Mouse (Mus musculus) CH12.LX (cell line): ENCODE data around the gene Ptms. TPM values are rescaled to one million over a fixed set of nuclear protein-coding genes. Genes with fewer than 3 reads are reported as not detected.
A peak's percentile ranks its signal among the peaks of the same experiment; 100 is the strongest.

Experiments
- DNase-seq: peaks from one replicate; pipeline ENCODE4 v3.0.0-alpha.2; 2013; ENCODE audit errors: extremely low read depth
- H3K27ac ChIP-seq: 2 replicates; pipeline ENCODE4 v1.5.1; 2012; ENCODE audit warnings: low read depth, mild to moderate bottlenecking, control low read depth, moderate library complexity; ENCODE audit not compliant: insufficient read depth
- H3K27me3 ChIP-seq: replicated peaks from 2 replicates; pipeline ENCODE3; 2012; ENCODE audit warnings: inconsistent platforms
- H3K36me3 ChIP-seq, 2 experiments: replicated peaks in 1 of 2; 2 replicates each; pipeline versions ENCODE3 to v1.6.1; 2012; ENCODE audit warnings: inconsistent platforms in 1 of 2, low read length in 1 of 2, mild to moderate bottlenecking in 1 of 2, mixed read lengths in 1 of 2, moderate library complexity in 1 of 2; ENCODE audit not compliant: control insufficient read depth in 1 of 2, insufficient read depth in 1 of 2
- H3K4me1 ChIP-seq, 2 experiments: 2 replicates each; pipeline ENCODE4 v1.6.1; 2012; ENCODE audit warnings: inconsistent platforms in 1 of 2, moderate library complexity in 1 of 2; ENCODE audit not compliant: insufficient read depth in 2 of 2, control insufficient read depth in 1 of 2
- H3K4me2 ChIP-seq: 2 replicates; pipeline ENCODE4 v1.6.1; 2012; ENCODE audit warnings: low read depth, mild to moderate bottlenecking, control low read depth; ENCODE audit not compliant: poor library complexity, insufficient read depth, severe bottlenecking
- H3K4me3 ChIP-seq, 3 experiments: fragments of 150-350 bp in 1 of 3; sonication (generic) in 1 of 3; replicated peaks in 1 of 3; 2 replicates each; pipeline versions ENCODE3 to v1.5.1; 2011 to 2012; ENCODE audit warnings: low read depth in 2 of 3, low read length in 2 of 3, mild to moderate bottlenecking in 2 of 3, moderate library complexity in 2 of 3, control low read depth in 1 of 3, improper control_type of control experiment in 1 of 3, inconsistent platforms in 1 of 3, mixed read lengths in 1 of 3; ENCODE audit not compliant: poor library complexity in 1 of 3
- H3K79me2 ChIP-seq: replicated peaks from 2 replicates; pipeline ENCODE4 v1.6.1; 2012; ENCODE audit warnings: mild to moderate bottlenecking, moderate library complexity; ENCODE audit not compliant: control insufficient read depth, poor library complexity, insufficient read depth, severe bottlenecking; ENCODE audit errors: extremely low read depth
- H3K9ac ChIP-seq: 2 replicates; pipeline ENCODE4 v1.6.1; 2012; ENCODE audit warnings: low read depth, mild to moderate bottlenecking, control low read depth, moderate library complexity; ENCODE audit not compliant: insufficient read depth
- H3K9me3 ChIP-seq: replicated peaks from 2 replicates; pipeline ENCODE3; 2012; ENCODE audit warnings: low read length, inconsistent platforms, mixed read lengths
- BHLHE40 ChIP-seq: IDR thresholded peaks from 2 replicates; pipeline ENCODE4 v1.6.1; 2011; ENCODE audit warnings: mild to moderate bottlenecking, low read depth, low read length, improper control_type of control experiment
- CHD2 ChIP-seq: IDR thresholded peaks from 2 replicates; pipeline ENCODE4 v1.6.1; 2011; ENCODE audit warnings: low read length, improper control_type of control experiment
- CTCF ChIP-seq, 2 experiments: IDR thresholded peaks in 1 of 2; conservative IDR thresholded peaks in 1 of 2; 2 replicates each; pipeline ENCODE4 v1.5.1; 2011 to 2012; ENCODE audit warnings: low read depth in 2 of 2, low read length in 2 of 2, improper control_type of control experiment in 1 of 2, inconsistent platforms in 1 of 2, mild to moderate bottlenecking in 1 of 2, moderate library complexity in 1 of 2
- E2F4 ChIP-seq: IDR thresholded peaks from 2 replicates; pipeline ENCODE4 v1.6.1; 2011; ENCODE audit warnings: low read depth, low read length, improper control_type of control experiment; ENCODE audit not compliant: insufficient replicate concordance
- ELF1 ChIP-seq: IDR thresholded peaks from 2 replicates; pipeline ENCODE4 v1.6.1; 2014; ENCODE audit warnings: low read depth, mild to moderate bottlenecking, inconsistent platforms, low read length, improper control_type of control experiment
- GABPA ChIP-seq: IDR thresholded peaks from 2 replicates; pipeline ENCODE4 v1.6.1; 2012; ENCODE audit warnings: low read depth, low read length, improper control_type of control experiment, inconsistent platforms; ENCODE audit not compliant: insufficient replicate concordance
- HCFC1 ChIP-seq: IDR thresholded peaks from 2 replicates; pipeline ENCODE4 v1.6.1; 2012; ENCODE audit warnings: low read depth, mild to moderate bottlenecking, inconsistent platforms, low read length, improper control_type of control experiment
- IRF4 ChIP-seq: IDR thresholded peaks from 2 replicates; pipeline ENCODE4 v1.6.1; 2014; ENCODE audit warnings: low read depth, mild to moderate bottlenecking, inconsistent platforms, low read length, improper control_type of control experiment
- JUN ChIP-seq: IDR thresholded peaks from 2 replicates; pipeline ENCODE4 v1.6.1; 2011; ENCODE audit warnings: low read depth, mild to moderate bottlenecking, low read length, improper control_type of control experiment, moderate library complexity; ENCODE audit not compliant: insufficient read depth
- JUND ChIP-seq: conservative IDR thresholded peaks from 2 replicates; pipeline ENCODE4 v1.6.1; 2011; ENCODE audit warnings: low read depth, low read length, improper control_type of control experiment
- KAT2A ChIP-seq: IDR thresholded peaks from 2 replicates; pipeline ENCODE4 v1.6.1; 2012; ENCODE audit warnings: low read length, improper control_type of control experiment, inconsistent platforms; ENCODE audit not compliant: insufficient replicate concordance
- MEF2A ChIP-seq: IDR thresholded peaks from 2 replicates; pipeline ENCODE4 v1.6.1; 2014; ENCODE audit warnings: low read depth, mild to moderate bottlenecking, inconsistent platforms, low read length, improper control_type of control experiment, borderline replicate concordance
- MXI1 ChIP-seq: IDR thresholded peaks from 2 replicates; pipeline ENCODE4 v1.6.1; 2011; ENCODE audit warnings: mild to moderate bottlenecking, low read depth, low read length, improper control_type of control experiment
- MYC ChIP-seq: IDR thresholded peaks from 2 replicates; pipeline ENCODE4 v1.6.1; 2011; ENCODE audit warnings: low read depth, mild to moderate bottlenecking, improper control_type of control experiment, low read length
- POLR2A ChIP-seq: IDR thresholded peaks from 2 replicates; pipeline ENCODE4 v1.6.1; 2011; ENCODE audit warnings: low read depth, mild to moderate bottlenecking, improper control_type of control experiment, low read length
- RCOR1 ChIP-seq: conservative IDR thresholded peaks from 2 replicates; pipeline ENCODE4 v1.6.1; 2012; ENCODE audit warnings: low read depth, mild to moderate bottlenecking, inconsistent platforms, low read length, improper control_type of control experiment
- SIN3A ChIP-seq: IDR thresholded peaks from 2 replicates; pipeline ENCODE4 v1.6.1; 2012; ENCODE audit warnings: low read length, improper control_type of control experiment, inconsistent platforms
- SMC3 ChIP-seq: IDR thresholded peaks from 2 replicates; pipeline ENCODE4 v1.6.1; 2011; ENCODE audit warnings: low read depth, low read length, improper control_type of control experiment
- TBP ChIP-seq: conservative IDR thresholded peaks from 2 replicates; pipeline ENCODE4 v1.6.1; 2011; ENCODE audit warnings: low read depth, low read length, improper control_type of control experiment
- TCF12 ChIP-seq: IDR thresholded peaks from 2 replicates; pipeline ENCODE4 v1.6.1; 2014; ENCODE audit warnings: low read depth, mild to moderate bottlenecking, inconsistent platforms, low read length, improper control_type of control experiment
- USF1 ChIP-seq: IDR thresholded peaks from 2 replicates; pipeline ENCODE4 v1.6.1; 2014; ENCODE audit warnings: low read depth, mild to moderate bottlenecking, inconsistent platforms, low read length, improper control_type of control experiment
- USF2 ChIP-seq: conservative IDR thresholded peaks from 2 replicates; pipeline ENCODE4 v1.6.1; 2011; ENCODE audit warnings: low read depth, low read length, improper control_type of control experiment
- ZKSCAN1 ChIP-seq: IDR thresholded peaks from 2 replicates; pipeline ENCODE4 v1.6.1; 2012; ENCODE audit warnings: low read depth, inconsistent platforms, low read length, improper control_type of control experiment, borderline replicate concordance
- ZMIZ1 ChIP-seq: IDR thresholded peaks from 2 replicates; pipeline ENCODE4 v1.6.1; 2012; ENCODE audit warnings: low read depth, mild to moderate bottlenecking, inconsistent platforms, low read length, improper control_type of control experiment
- dilution Hi-C: fragments of 300-500 bp; cut with MboI; formaldehyde crosslinking; loops from 2 replicates; pipeline ENCODE4 v1.14.3; 2020; ENCODE audit warnings: low sequenced_read_pairs; ENCODE audit not compliant: extremely low pct_unique_long_range_greater_than_20kb, extremely low pct_ligation_motif_present
- in situ Hi-C: fragments of 300-500 bp; cut with MboI; formaldehyde crosslinking; loops from 3 replicates; pipeline ENCODE4 v1.14.3; 2019; ENCODE audit warnings: low sequenced_read_pairs, low pct_ligation_motif_present, low pct_unique_long_range_greater_than_20kb, mixed read lengths
- polyA plus RNA-seq: library from polyadenylated mRNA; unstranded; fragments of >175 nt; gene quantifications from 2 replicates; pipeline ENCODE4 v1.2.1, GENCODE M21; 2012; ENCODE audit warnings: low read depth; ENCODE audit not compliant: insufficient read length
- total RNA-seq, 2 experiments: library from RNA; depleted of rRNA; stranded (reverse); fragments of 300-350 nt in 1 of 2; fragments of >200 nt in 1 of 2; gene quantifications; 2 replicates each; pipeline ENCODE4 v1.2.3; 2012 to 2014

Gene Ptms
- total and polyA plus RNA-seq, 3 experiments = 7.0 to 99.6 (median 12.8) TPM

DNA sequence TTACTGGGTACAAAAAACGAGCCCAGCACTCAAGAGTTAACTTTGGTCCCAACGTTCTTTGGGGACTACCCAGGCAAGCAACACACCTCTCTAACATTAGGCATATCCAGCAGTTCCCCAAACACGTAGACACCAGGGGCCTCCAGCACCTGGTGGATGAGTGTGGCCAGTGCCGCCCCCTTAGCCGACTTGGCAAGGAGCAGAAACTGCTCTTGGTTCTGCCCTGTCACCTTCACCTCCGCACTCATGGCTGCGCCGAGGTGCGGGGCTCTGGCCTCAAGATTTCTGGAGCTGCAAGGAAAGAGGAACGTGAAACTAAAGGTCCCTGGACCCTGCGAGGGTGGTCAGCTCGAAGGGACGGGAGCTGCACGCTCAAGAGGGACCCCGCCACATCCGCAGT lies 44.7 kb upstream of the Ptms start:
- peak overlapping the region; percentile 69 for H3K27ac ChIP-seq
- dilution Hi-C loops = no loop called here

GRCm38 (mm10) chr6:124961021-124961420 lies 41.1 kb upstream of the Ptms start:
- in situ Hi-C loops = no loop called here
- Histone ChIP-seq H3K27me3 (no peaks in the 10 kb centered on the region), H3K79me2 (peaks cover 20% of the 10 kb centered on the region), H3K36me3 (peaks cover 48 to 72% of the 10 kb centered on the region in 2 experiments), H3K4me2 (no peak overlapping the region), H3K4me1 (peaks cover 0 to 18% of the 10 kb centered on the region in 2 experiments; a peak in 1 of 4 replicates), H3K9ac (no peak overlapping the region), H3K4me3 (no peak overlapping the region), H3K9me3 (no peaks in the 10 kb centered on the region), H3K27ac (no peak overlapping the region)
- DNase-seq = no peak
- dilution Hi-C loops = no loop called here
- TF ChIP-seq BHLHE40 (no peak), KAT2A (no peak), POLR2A (no peak), CTCF (conservative IDR thresholded peaks at IDR 0.05 in 1 of 2, IDR thresholded peaks at IDR 0.05 in 1 of 2; ENCODE audit: low read depth in 2 of 2, low read length in 2 of 2) (no peak), ZMIZ1 (no peak), TCF12 (no peak), USF1 (no peak), SMC3 (no peak), MYC (no peak), SIN3A (no peak), HCFC1 (no peak), MEF2A (no peak)

More for the DNA sequence above, 44.7 kb upstream of the Ptms start:
- Histone ChIP-seq H3K79me2 (peaks cover 26% of the 10 kb centered on the region), H3K4me2 (peak overlapping the region; percentile 65), H3K4me1 (peaks cover 2 to 28% of the 10 kb centered on the region in 2 experiments; a peak in 3 of 4 replicates), H3K9me3 (peaks cover 8% of the 10 kb centered on the region), H3K9ac (peak overlapping the region; percentile 73), H3K36me3 (peaks cover 26 to 58% of the 10 kb centered on the region in 2 experiments), H3K27me3 (no peaks in the 10 kb centered on the region), H3K4me3 (peak overlapping the region; percentile 69 to 86 (median 84))
- no peak for TF ChIP-seq JUND
- no peak for TF ChIP-seq JUN
- no peak for TF ChIP-seq E2F4
- no peak for TF ChIP-seq USF2
- TF ChIP-seq SIN3A = no peak
- no peak for TF ChIP-seq SMC3
- TF ChIP-seq ELF1 = no peak
- no peak for TF ChIP-seq TBP
- no peak for TF ChIP-seq BHLHE40
- TF ChIP-seq MXI1 = no peak
- TF ChIP-seq CHD2 = no peak
- TF ChIP-seq ZKSCAN1 = no peak
- TF ChIP-seq USF1 = no peak
- TF ChIP-seq ZMIZ1 = no peak
- TF ChIP-seq RCOR1 = no peak
- no peak for TF ChIP-seq GABPA
- TF ChIP-seq KAT2A = no peak
- TF ChIP-seq IRF4 = no peak
- DNase-seq = peak; percentile 49
- in situ Hi-C loops = no loop called here
